Mouse (Mus musculus) left cerebral cortex, adult 2 months (tissue): ENCODE results near the gene Mrps23. TPM values are rescaled to one million over a fixed set of nuclear protein-coding genes. Genes with fewer than 3 reads are reported as not detected.

ENCODE experiments used
- DNase-seq, 2 experiments: peaks; one replicate each; pipeline ENCODE4 v3.0.0; 2021 to 2022; ENCODE audit warnings: low spot score in 2 of 2, mixed read lengths in 1 of 2; ENCODE audit errors: extremely low spot score in 1 of 2
- H3K27ac ChIP-seq: fragments of 200-600 bp; 2 replicates; pipeline ENCODE4 v1.8.1; 2022
- H3K4me3 ChIP-seq: fragments of 200-600 bp; 2 replicates; pipeline ENCODE4 v1.8.1; 2022
- CTCF ChIP-seq: fragments of 200-600 bp; IDR thresholded peaks from 2 replicates; pipeline ENCODE4 v1.8.1; 2022; ENCODE audit warnings: antibody characterized with exemption, mild to moderate bottlenecking, moderate library complexity
- intact Hi-C: fragments of 180-260 bp; cut with DNase I; formaldehyde crosslinking; loops from one replicate; pipeline ENCODE4 v1.15.1; 2025
- long read RNA-seq, 2 experiments: library from polyadenylated mRNA; stranded (forward); transcript quantifications; one replicate each; pipeline ENCODE4 v2.0.0; 2021; ENCODE audit warnings: borderline mapping rate in 2 of 2
- total RNA-seq, 2 experiments: library from RNA; stranded (reverse); gene quantifications; 2 replicates each; pipeline ENCODE4 v1.2.3; 2021

Mrps23 gene
- 10 to 100 TPM; 66.4 to 71.1 TPM for total RNA-seq
- long read RNA-seq, experiment 1, transcript Mrps23-201 (5 exons, 1,332 nt), result major isoform, 22 of 33 reads
- long read RNA-seq, experiment 1, transcript Mrps23-203 (5 exons, 1,404 nt), result minor isoform, 9 of 33 reads
- long read RNA-seq, experiment 1, partial matches to known transcripts, result 0 of 33 reads
- long read RNA-seq, experiment 1, other reads (novel, unspliced or antisense), result 2 of 33 reads
- long read RNA-seq, experiment 2, transcript Mrps23-201 (5 exons, 1,332 nt), result major isoform, 16 of 31 reads
- long read RNA-seq, experiment 2, transcript Mrps23-203 (5 exons, 1,404 nt), result minor isoform, 11 of 31 reads
- long read RNA-seq, experiment 2, partial matches to known transcripts, result 1 of 31 reads
- long read RNA-seq, experiment 2, other reads (novel, unspliced or antisense), result 2 of 31 reads

DNA sequence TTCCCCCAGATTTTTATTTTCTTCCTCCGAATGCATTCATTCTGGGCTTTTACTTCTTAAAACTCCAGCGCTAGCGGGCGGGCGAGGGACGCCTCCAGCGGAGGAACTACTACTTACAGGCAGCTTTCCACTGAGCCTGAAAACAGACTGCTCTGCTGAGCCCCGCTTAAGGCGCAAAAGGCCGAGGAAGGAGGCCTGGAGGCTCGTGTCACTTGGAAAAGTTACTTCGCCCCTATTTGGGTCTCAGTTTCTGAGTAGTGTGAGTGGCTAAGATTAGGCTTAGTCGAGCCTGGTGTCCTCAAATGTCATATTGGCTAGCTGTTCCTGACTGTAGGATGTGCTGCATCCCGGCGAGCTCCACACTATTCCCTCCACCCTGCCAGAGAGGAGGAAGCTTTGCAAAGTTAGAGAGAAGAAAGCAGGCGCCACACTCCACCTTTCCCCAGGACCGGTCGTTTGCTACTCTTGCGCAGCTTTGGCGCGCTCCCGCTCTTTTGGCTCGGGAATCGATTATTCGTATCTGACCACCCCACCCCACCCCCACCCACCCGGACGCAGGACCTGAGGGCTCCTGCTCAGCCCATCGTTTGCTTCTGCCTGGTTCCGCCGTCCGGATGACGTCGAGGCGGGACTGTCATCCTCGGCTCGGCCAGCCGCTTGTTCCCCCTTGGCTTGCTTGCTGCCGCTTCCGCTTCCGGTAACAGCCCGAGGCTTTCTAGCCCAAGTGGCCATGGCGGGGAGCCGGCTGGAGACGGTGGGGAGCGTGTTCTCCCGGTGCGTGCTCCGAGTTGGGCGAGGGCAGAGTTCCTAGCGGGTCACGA is at the start of gene Mrps23:
TSS of gene Mrps23 (plus strand) at position 677 of the 821 bp plus-strand sequence.
- DNase-seq, result peak; percentile 90 to 92
- H3K27ac ChIP-seq, result peak within 1 kb of the TSS; percentile 90
- intact Hi-C loops, result no loop called here
- peak within 1 kb of the TSS; percentile 94 for H3K4me3 ChIP-seq
- TF ChIP-seq CTCF, result peak; percentile 61

DNA sequence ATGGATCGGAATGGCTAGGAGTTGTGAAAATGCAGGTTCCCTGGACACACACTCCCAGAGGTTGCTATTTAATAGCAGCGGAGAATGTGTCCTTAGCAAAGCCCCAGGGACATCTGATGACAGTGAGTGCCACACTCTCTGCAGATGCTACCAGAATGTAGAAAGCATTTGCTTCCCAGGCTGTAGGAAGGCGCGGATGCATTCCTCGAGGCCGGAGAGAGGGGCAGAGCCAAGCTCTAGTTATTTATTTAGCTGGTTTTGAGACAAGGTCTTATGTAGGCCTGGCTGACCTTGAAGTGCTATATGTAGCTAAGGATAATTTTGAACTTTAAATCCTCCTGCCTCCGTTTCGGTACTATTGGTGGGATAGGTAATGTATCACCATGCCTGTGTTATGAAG is 49.7 kb upstream of the Mrps23 start:
- Histone ChIP-seq H3K4me3 (no peak overlapping the region), H3K27ac (peak overlapping the region; percentile 19; the same call in 1 of the 2 replicates)
- intact Hi-C loops, result no loop called here
- no peak for TF ChIP-seq CTCF
- DNase-seq, result no peak

DNA sequence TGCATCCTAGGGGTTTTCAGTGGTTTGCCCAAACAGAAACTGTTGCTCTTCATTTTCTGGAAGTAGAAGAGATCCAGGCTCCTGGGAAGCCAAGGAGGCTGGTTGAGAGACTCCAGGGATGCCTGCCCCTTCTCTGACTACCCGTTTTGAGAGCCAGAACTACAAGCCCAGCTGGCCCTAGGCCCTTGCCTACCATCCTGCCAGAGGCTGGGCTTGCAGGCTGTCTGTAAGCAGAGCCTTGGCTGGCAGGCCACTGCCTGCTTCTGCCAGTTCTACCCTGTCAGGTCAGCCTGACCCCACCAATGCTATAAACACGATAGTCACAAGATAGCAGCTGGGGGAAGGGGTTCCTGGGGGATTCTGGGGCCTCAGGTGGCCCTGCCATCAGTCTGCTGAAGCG is 48.7 kb upstream of the Mrps23 start:
- intact Hi-C loops, result no loop called here
- H3K27ac ChIP-seq, result peak overlapping the region; percentile 63
- H3K4me3 ChIP-seq, result no peak overlapping the region
- peak in 1 of 2 experiments; percentile 46 for DNase-seq
- no peak for TF ChIP-seq CTCF

DNA sequence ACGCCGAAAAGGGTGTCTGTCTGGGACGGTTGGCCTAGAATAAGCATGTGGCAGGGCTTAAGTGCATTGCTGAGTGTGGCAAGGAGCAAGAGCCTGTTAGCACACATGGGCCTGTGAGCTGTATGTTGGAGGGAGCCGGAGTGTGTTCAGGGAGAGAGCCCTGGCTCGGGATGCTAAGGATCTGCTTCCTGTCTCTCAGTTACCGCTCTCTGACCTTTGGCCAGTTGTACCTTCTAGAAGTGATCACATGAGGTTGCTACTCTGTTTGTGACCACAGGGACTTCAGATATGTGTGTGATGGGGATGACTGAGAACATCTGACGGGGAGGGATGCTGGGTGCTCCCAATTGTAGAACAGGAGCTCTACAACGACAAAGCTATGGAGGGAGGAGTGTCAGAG is 48.2 kb upstream of the Mrps23 start:
- H3K27ac ChIP-seq, result peak overlapping the region; percentile 63; the same call in 1 of the 2 replicates
- intact Hi-C loops, result no loop called here
- H3K4me3 ChIP-seq, result no peak overlapping the region
- DNase-seq, result no peak
- TF ChIP-seq CTCF, result no peak

DNA sequence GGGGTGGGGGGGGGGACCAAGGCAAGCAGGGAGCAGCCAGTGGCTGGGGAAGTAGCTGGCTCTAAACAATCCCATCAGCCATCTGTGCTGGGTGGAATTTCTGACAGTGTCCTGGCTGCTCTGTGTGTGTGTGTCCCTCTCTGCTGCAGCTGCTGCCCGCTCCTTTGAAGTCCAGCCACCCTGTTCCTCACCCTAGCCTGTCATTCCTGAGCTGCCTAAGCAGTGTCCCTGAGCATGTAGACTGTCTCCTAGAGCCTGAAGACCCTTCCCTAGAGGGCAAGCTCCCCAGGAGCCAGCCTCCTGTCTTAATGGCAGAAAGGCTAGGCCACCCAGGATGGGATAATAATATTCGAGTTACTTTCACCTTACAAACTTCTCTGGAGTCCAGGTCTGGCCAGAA is 47.8 kb upstream of the Mrps23 start:
- TF ChIP-seq CTCF, result no peak
- Histone ChIP-seq H3K27ac (peak overlapping the region; percentile 47; the same call in 1 of the 2 replicates), H3K4me3 (no peak overlapping the region)
- intact Hi-C loops, result no loop called here
- no peak for DNase-seq

DNA sequence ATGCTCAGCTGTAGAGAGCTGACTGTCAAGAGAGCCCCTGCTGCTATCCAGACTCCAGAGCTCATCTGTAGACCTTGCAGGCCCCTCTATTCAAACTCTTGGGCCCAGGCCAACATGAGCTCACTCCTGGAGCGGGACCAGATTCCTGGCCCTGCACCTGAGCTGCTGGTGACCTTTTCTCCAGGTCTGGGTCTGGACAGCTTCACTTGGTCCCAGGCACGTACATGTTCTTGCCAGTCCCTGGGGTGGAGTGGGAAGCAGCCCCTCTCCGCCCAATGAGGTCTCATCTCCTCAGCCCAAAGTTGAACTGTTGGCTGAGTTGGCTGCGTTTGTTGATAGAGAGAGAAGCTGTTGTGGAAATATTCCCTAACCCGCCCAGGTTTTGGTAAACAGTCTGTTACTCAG is 45.3 kb upstream of the Mrps23 start:
- H3K4me3 ChIP-seq, result no peak overlapping the region
- intact Hi-C loops, result no loop called here
- peak overlapping the region; percentile 93 for H3K27ac ChIP-seq
- no peak for DNase-seq
- TF ChIP-seq CTCF, result no peak

DNA sequence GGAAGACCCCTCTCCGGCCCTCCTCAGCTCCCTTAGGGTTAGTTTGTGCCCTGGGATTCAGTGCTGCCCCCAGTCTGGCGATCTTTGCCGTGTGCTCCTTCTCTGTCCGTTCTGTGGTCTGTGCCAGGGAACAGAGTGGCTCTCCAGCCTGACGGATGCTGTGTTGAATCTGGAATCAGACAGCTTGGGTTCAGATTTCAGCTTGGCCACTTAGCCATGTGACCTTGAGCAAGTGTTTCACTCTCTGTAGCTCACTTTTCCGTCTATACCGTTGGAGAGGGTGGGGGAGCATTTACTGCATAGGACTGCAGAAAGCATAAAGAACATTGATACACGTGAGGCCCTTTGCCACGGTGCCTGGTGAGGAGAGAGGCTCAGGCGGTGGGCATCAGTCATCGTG is 44.8 kb upstream of the Mrps23 start:
- intact Hi-C loops, result no loop called here
- TF ChIP-seq CTCF, result no peak

DNA sequence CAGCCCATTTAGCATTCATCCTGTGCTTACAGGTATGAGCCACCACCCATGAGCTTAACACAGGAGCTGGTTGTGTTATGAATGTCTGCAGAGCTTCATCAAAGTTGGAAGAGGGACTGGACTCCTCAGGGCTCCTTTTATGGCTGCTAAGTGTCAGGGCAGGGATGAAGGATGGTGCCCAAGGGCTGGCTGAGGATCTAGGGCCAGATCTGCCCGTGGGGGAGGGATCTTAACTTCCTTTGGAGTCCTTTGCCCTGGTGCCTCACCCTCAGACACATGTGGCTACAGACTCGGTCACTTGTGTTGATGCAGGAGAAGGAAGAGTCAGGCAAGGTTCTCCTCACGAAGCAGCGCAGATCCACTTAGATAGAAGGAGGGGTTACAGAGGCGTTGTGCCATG is 43.9 kb upstream of the Mrps23 start:
- H3K4me3 ChIP-seq, result no peak overlapping the region
- peak overlapping the region; percentile 93; the same call in 1 of the 2 replicates for H3K27ac ChIP-seq
- intact Hi-C loops, result no loop called here
- no peak for DNase-seq
- TF ChIP-seq CTCF, result no peak

More for the DNA sequence above, 44.8 kb upstream of the Mrps23 start:
- Histone ChIP-seq H3K27ac (peak overlapping the region; percentile 93; the same call in 1 of the 2 replicates), H3K4me3 (no peak overlapping the region)
- DNase-seq, result no peak

DNA sequence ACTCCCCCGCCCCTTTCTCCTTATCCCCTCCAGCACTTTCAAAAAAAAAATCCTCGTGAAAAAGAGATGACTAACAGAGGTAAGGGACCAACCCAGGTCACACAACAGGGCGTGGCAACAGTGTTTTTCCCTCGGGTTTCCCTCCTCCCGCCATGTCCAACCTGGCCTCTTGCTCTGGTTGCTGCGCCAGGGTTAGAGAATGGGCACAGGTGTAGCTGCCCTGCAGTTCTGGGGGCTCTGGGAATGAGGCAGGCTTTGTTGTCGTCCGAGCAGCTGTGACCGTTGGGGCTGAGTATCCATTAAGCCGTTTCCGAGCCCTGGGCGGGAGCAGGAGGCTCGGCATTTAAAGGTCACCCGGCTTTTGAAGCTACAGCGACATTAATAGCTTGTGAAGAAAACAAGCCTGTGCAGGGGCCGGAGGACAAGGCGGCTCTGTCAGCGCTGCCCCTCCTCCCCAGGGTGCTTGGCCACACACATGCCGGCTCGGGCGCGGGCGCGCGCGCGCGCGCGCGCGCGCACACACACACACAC is 43.1 kb upstream of the Mrps23 start:
- no peak for TF ChIP-seq CTCF
- Histone ChIP-seq H3K4me3 (peak overlapping the region; percentile 58), H3K27ac (peak overlapping the region; percentile 93)
- DNase-seq, result peak; percentile 42 to 65
- intact Hi-C loops, result loop anchor here (1.0 kb wide), 1 partner anchor 62 kb away; no protein-coding TSS in a partner anchor

DNA sequence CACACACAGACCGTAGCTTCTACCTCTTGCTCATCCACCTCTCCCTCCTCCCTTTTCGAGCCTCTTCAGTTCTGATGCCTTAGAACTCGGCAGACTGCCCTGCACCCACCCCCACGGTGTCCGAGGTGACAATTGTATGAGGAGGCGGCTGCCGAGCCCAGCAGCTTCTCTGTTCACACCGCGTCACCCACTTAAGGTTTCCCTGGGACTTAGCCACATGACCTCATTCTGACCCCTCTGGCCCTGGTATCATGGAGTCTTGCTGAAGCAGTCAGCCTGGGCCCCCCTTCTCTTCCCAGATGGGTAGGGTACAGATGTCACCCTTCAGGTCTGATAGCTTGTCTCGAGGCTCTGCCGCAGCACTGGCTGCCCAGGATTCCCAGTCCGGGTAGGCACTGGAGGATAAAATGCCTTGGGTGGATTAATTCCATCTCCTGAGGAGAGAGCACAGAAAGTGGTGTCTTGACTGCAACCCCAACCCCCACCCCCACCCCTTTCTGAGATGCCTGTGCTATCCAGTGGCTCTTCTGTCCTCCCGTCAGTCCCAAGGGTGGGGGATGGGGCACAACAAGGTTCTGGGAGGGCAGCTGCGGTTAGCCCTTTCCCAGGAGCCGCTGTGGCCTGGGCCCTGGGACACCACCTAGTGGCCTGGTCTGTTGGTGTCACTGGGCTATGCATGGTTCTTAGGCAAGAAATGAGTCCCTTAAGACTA is 42.4 kb upstream of the Mrps23 start:
- peak; percentile 77 for TF ChIP-seq CTCF
- Histone ChIP-seq H3K27ac (peak overlapping the region; percentile 89), H3K4me3 (peak overlapping the region; percentile 48)
- intact Hi-C loops, result loop anchor here (1.0 to 2.0 kb wide), 2 partner anchors 43 to 63 kb away; no protein-coding TSS in a partner anchor
- peak; percentile 76 to 84 for DNase-seq

DNA sequence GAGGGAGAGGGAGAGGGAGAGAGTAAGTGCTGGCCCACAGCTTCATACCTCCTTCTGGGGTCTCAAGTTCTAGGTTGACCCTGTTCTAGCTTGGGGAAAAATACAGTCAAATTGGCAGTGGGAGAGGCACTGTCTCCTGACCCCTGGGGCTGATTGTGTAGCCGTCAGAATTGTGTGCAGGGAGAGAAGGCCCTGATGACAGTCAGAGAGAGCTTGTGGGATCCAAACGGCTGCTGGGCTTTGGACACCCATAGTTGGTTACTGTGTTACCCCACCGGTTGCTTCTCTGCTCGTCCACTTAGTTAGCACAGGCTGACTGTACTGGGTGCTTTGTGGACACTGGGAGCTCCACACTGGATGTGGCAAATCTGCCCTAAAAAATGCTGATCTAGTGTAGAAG is 41.4 kb upstream of the Mrps23 start:
- Histone ChIP-seq H3K4me3 (no peak overlapping the region), H3K27ac (no peak overlapping the region)
- TF ChIP-seq CTCF, result no peak
- no peak for DNase-seq
- intact Hi-C loops, result loop anchor here (2.0 kb wide), 1 partner anchor 44 kb away; no protein-coding TSS in a partner anchor
